Mouse (Mus musculus) intestine, embryonic 15.5 days (tissue): Measurements from ENCODE around the gene Sema4c. TPM values are rescaled to one million over a fixed set of nuclear protein-coding genes. Genes with fewer than 3 reads are reported as not detected.
"Not testable (repeated sequence)": the region's sequence is repeated elsewhere in the genome, so short reads cannot be mapped to it uniquely, and the experiment has no call there.

Experiments used
- ATAC-seq: fragments of 200-750 bp; cut with Nextera tagmentation; 2 replicates; pipeline ENCODE4 v1.8.0; 2017; ENCODE audit warnings: moderate TSS enrichment, moderate library complexity
- H3K27ac ChIP-seq: fragments of 300-500 bp; sonication (generic); 2 replicates; pipeline ENCODE4 v1.5.1; 2015; ENCODE audit warnings: mild to moderate bottlenecking, inconsistent platforms
- H3K27me3 ChIP-seq: fragments of 300-500 bp; sonication (generic); replicated peaks from 2 replicates; pipeline ENCODE4 v1.6.1; 2015; ENCODE audit warnings: inconsistent platforms
- H3K36me3 ChIP-seq: fragments of 300-500 bp; sonication (generic); 2 replicates; pipeline ENCODE4 v1.6.1; 2015; ENCODE audit warnings: inconsistent platforms
- H3K4me1 ChIP-seq: fragments of 300-500 bp; sonication (generic); replicated peaks from 2 replicates; pipeline ENCODE4 v1.6.1; 2015; ENCODE audit warnings: inconsistent platforms
- H3K4me2 ChIP-seq: fragments of 300-500 bp; sonication (generic); replicated peaks from 2 replicates; pipeline ENCODE4 v1.6.1; 2015; ENCODE audit warnings: mild to moderate bottlenecking, inconsistent platforms
- H3K4me3 ChIP-seq: fragments of 300-500 bp; sonication (generic); replicated peaks from 2 replicates; pipeline ENCODE4 v1.5.1; 2015; ENCODE audit warnings: inconsistent platforms
- H3K9ac ChIP-seq: fragments of 300-500 bp; sonication (generic); 2 replicates; pipeline ENCODE4 v1.6.1; 2015; ENCODE audit warnings: inconsistent platforms
- H3K9me3 ChIP-seq: fragments of 300-500 bp; sonication (generic); 2 replicates; pipeline ENCODE4 v1.6.1; 2016; ENCODE audit warnings: inconsistent platforms
- WGBS: fragments of 180-500 bp; shearing (Covaris S2); methylation state at CpG from one replicate; pipeline ENCODE4 v1.1.7; 2015; 5-methylcytosine and 5-hydroxymethylcytosine counted together
- polyA plus RNA-seq: library from polyadenylated mRNA; unstranded; fragments of >200 nt; fragmentation: Nextera tagmentation; extraction: Ambion mirVana; gene quantifications from 2 replicates; pipeline ENCODE4 v1.2.1, GENCODE M21; 2015

The Sema4c gene
- polyA plus RNA-seq, 1 experiment from 2014 or later, result 11.6 TPM

DNA sequence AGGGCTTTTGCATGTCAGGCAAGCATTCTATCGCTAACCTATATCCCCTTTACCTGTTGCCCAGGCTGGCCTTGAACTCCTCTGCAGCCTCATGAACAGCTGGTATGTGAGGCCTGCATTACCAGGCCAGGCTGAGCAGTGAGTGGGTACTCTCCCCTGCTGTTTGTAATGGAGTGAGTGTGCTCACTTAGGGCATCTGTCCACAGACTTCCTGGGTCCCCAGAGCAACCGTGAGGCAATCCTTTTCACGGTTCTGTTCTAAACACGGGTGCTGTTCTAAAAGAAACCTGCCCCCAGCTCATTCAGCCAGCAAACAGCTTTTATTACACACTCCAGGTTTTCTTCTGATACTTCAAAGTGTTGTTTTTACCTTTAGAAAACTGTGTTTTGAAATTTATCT lies 19.4 kb downstream of the Sema4c start:
- H3K27me3 ChIP-seq, result no peaks in the 10 kb centered on the region
- ATAC-seq, result no peak
- 0 out of 2 replicates have a peak, but pooled peaks cover 3% of the 10 kb centered on the region for H3K4me1 ChIP-seq
- H3K9me3 ChIP-seq, result no peaks in the 10 kb centered on the region
- H3K4me3 ChIP-seq, result no peak overlapping the region
- H3K27ac ChIP-seq, result no peak overlapping the region
- H3K4me2 ChIP-seq, result no peak overlapping the region
- no peak overlapping the region for H3K9ac ChIP-seq
- WGBS, result 75% methylated on average over 4 of the region's 4 CpGs
- peaks cover 20% of the 10 kb centered on the region for H3K36me3 ChIP-seq

DNA sequence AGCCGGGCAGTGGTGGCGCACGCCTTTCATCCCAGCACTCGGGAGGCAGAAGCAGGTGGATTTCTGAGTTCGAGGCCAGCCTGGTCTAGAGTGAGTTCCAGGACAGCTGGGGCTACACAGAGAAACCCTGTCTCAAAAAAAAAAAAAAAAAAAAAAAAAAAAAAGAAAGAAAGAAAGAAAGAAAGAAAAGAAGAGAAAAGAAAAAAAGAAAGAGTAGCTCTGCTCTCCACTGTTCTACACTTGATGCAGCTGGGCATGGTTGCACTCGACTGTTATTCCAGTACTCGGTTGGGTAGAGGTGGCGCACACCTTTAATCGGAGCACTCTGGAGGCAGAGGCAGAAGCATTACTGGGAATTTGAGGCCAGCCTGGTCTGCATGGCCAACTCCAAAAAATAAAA lies 21.4 kb downstream of the Sema4c start, which contains the start of gene Ankrd23:
TSS of gene Ankrd23 (minus strand) at position 101 of the 400 bp plus-strand sequence.
- not testable (repeated sequence) for H3K4me1 ChIP-seq, ATAC-seq, H3K27ac ChIP-seq, H3K27me3 ChIP-seq, H3K9ac ChIP-seq, H3K4me2 ChIP-seq, H3K4me3 ChIP-seq, H3K9me3 ChIP-seq
- peaks cover 18% of the 10 kb centered on the region for H3K36me3 ChIP-seq
- WGBS, result 93% methylated on average over 9 of the region's 9 CpGs

DNA sequence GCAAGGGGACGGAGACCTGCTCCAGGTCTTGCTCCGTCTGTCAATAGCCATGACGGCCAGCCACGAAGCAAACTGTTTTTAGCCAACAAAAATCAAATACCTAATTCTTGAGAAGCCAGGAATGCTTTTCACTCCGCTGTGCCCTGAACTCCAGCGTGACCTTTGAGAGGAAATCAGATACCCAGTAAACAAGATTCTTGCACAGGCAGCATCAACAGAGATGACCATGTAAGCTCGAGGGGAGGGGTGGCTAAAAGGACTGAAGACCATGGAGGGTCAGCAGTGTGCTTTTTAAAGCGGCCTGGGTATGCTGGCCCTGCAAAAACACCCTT lies 21.8 kb downstream of the Sema4c start:
- Histone ChIP-seq H3K4me2 (no peak overlapping the region), H3K4me3 (no peak overlapping the region), H3K27me3 (no peaks in the 10 kb centered on the region), H3K27ac (no peak overlapping the region), H3K36me3 (peaks cover 14% of the 10 kb centered on the region; the same call in 1 of the 2 replicates), H3K9ac (no peak overlapping the region), H3K9me3 (no peaks in the 10 kb centered on the region), H3K4me1 (0 out of 2 replicates have a peak, but pooled peaks cover 3% of the 10 kb centered on the region)
- no peak for ATAC-seq
- 60% methylated on average over 8 of the region's 8 CpGs for WGBS

DNA sequence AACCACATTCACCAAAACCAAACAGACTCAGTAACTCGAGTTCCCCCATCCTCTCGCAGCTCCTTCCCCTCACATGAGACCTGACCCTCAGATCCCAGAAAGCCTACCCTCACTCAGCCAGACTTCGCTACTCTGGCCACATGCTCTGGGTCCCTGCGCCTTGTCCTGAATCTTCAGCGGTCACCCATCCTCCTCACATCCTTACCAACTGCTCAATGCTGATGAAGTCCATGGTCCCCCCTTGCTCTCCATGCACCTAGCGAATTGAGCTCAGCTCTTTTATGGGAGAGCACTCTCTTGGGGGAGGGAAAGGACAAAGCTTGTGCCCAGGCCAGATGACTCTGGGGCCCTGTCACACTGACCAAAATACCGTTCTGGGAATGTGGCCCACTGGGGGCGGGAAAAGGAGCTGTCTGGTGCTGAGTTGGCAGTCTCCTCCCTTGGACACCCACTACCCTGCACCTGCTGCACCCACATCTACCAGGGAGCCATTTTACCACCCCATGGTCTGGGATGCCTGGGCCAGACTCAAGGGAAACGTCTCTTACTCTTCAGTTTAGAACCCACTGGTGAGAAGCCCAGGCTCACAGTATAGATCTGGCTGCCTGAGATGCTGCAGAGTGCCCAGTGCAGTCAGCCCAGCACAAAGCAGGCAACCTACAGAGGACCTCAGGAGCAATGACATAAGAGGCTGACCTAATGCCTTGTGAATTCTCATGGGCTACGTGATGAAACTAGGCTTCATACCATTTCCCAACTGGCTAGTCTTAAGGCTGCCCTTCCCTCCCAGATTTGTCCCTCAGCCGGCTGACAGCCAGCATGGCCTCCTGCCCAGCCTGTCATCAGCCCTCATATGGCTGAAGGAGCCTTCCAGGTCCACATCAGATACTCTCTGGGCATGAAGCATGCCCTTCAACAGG lies 22.4 kb downstream of the Sema4c start:
- Histone ChIP-seq H3K4me2 (no peak overlapping the region), H3K4me3 (no peak overlapping the region), H3K9ac (no peak overlapping the region), H3K4me1 (0 out of 2 replicates have a peak, but pooled peaks cover 3% of the 10 kb centered on the region), H3K9me3 (no peaks in the 10 kb centered on the region), H3K27ac (no peak overlapping the region), H3K27me3 (no peaks in the 10 kb centered on the region), H3K36me3 (peaks cover 12% of the 10 kb centered on the region; the same call in 1 of the 2 replicates)
- 81% methylated on average over 11 of the region's 11 CpGs for WGBS
- no peak for ATAC-seq

- no peak overlapping the region for H3K4me2 ChIP-seq
- H3K36me3 ChIP-seq, result peaks cover 9% of the 10 kb centered on the region; the same call in 1 of the 2 replicates
- no peak overlapping the region for H3K27ac ChIP-seq
- H3K9ac ChIP-seq, result no peak overlapping the region
- no peaks in the 10 kb centered on the region for H3K9me3 ChIP-seq
- no peaks in the 10 kb centered on the region for H3K27me3 ChIP-seq
- no peak overlapping the region for H3K4me3 ChIP-seq
- whole genome bisulfite sequencing, result 69% methylated on average over 6 of the region's 6 CpGs
- 0 out of 2 replicates have a peak, but pooled peaks cover 3% of the 10 kb centered on the region for H3K4me1 ChIP-seq
- peak; percentile 32; the same call in 1 of the 2 replicates for ATAC-seq
Measured at GRCm38 (mm10) chr1:36534595-36535058, 23.5 kb downstream of the Sema4c start.

- no peak overlapping the region for H3K4me2 ChIP-seq
- 0 out of 2 replicates have a peak, but pooled peaks cover 3% of the 10 kb centered on the region for H3K36me3 ChIP-seq
- WGBS, result 80% methylated on average over 6 of the region's 6 CpGs
- H3K4me1 ChIP-seq, result 0 out of 2 replicates have a peak, but pooled peaks cover 3% of the 10 kb centered on the region
- no peaks in the 10 kb centered on the region for H3K27me3 ChIP-seq
- no peak for ATAC-seq
- H3K9me3 ChIP-seq, result no peaks in the 10 kb centered on the region
- H3K27ac ChIP-seq, result no peak overlapping the region
- H3K9ac ChIP-seq, result no peak overlapping the region
- no peak overlapping the region for H3K4me3 ChIP-seq
Measured at GRCm38 (mm10) chr1:36533546-36533945, 24.6 kb downstream of the Sema4c start.

DNA sequence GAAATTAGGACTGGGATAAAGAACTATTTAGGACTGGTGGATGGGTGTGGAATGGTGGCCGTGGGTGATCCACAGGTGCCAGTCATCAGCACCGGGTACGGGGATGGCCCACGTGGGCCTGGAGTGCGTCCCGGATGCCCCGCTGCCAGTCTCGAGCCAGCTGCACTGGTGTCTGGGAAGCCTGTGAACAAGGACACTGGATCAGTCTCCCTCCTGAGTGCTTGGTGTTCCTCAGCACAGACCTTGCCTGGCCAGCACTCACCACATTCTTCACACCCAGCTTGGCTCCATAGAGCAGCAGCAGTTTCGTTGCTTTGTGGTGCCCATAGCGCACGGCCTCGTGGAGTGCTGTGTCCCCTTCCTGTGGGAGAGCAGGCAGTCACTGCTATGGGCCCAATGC lies 26.7 kb downstream of the Sema4c start:
- Histone ChIP-seq H3K4me1 (0 out of 2 replicates have a peak, but pooled peaks cover 3% of the 10 kb centered on the region), H3K4me2 (no peak overlapping the region), H3K9ac (no peak overlapping the region), H3K27me3 (no peaks in the 10 kb centered on the region), H3K4me3 (no peak overlapping the region), H3K27ac (no peak overlapping the region), H3K9me3 (no peaks in the 10 kb centered on the region), H3K36me3 (peaks cover 5% of the 10 kb centered on the region; the same call in 1 of the 2 replicates)
- WGBS, result 85% methylated on average over 12 of the region's 12 CpGs
- no peak for ATAC-seq

- H3K9ac ChIP-seq, result no peak overlapping the region
- 93% methylated on average over 7 of the region's 7 CpGs for WGBS
- peaks cover 6% of the 10 kb centered on the region; the same call in 1 of the 2 replicates for H3K36me3 ChIP-seq
- H3K4me2 ChIP-seq, result no peak overlapping the region
- no peak overlapping the region for H3K27ac ChIP-seq
- no peak for ATAC-seq
- no peaks in the 10 kb centered on the region for H3K9me3 ChIP-seq
- no peaks in the 10 kb centered on the region for H3K27me3 ChIP-seq
- H3K4me1 ChIP-seq, result 0 out of 2 replicates have a peak, but pooled peaks cover 3% of the 10 kb centered on the region
- no peak overlapping the region for H3K4me3 ChIP-seq
Measured at GRCm38 (mm10) chr1:36530962-36531361, 27.2 kb downstream of the Sema4c start.

- no peak for ATAC-seq
- H3K27me3 ChIP-seq, result no peaks in the 10 kb centered on the region
- no peak overlapping the region for H3K4me2 ChIP-seq
- no peak overlapping the region for H3K9ac ChIP-seq
- peaks cover 6% of the 10 kb centered on the region for H3K36me3 ChIP-seq
- H3K4me1 ChIP-seq, result 0 out of 2 replicates have a peak, but pooled peaks cover 3% of the 10 kb centered on the region
- H3K9me3 ChIP-seq, result no peaks in the 10 kb centered on the region
- no peak overlapping the region for H3K4me3 ChIP-seq
- H3K27ac ChIP-seq, result no peak overlapping the region
- WGBS, result 70% methylated on average over 8 of the region's 8 CpGs
Measured at GRCm38 (mm10) chr1:36530485-36530884, 27.7 kb downstream of the Sema4c start.

DNA sequence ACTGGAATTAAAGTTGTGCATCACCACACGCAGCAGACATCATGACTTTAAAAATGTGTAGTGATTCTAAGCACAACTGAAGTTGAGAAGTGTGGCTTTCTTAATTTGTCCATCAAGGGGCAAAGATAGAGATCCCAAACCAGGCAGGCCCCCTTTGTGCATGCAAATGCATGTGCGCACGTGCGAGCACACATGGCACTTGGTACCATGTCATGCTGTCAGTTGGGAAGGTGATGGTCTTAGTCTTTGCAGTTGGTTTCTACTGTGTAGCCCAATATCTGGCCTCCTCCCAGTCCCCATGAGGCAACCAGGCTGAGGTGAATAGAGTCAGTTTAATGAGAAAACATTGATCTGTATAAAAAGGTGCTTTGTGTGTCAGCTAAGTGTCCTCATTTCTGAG lies 28.3 kb downstream of the Sema4c start:
- peaks cover 10% of the 10 kb centered on the region for H3K36me3 ChIP-seq

GRCm38 (mm10) chr1:36529274-36529673 lies 28.9 kb downstream of the Sema4c start:
- WGBS, result 87% methylated on average over 4 of the region's 4 CpGs
- H3K27ac ChIP-seq, result no peak overlapping the region
- no peak overlapping the region for H3K9ac ChIP-seq
- H3K4me2 ChIP-seq, result no peak overlapping the region
- ATAC-seq, result no peak
- H3K27me3 ChIP-seq, result no peaks in the 10 kb centered on the region
- H3K36me3 ChIP-seq, result peaks cover 12% of the 10 kb centered on the region
- no peaks in the 10 kb centered on the region for H3K9me3 ChIP-seq
- no peak overlapping the region for H3K4me3 ChIP-seq
- H3K4me1 ChIP-seq, result no peaks in the 10 kb centered on the region

More for the DNA sequence above, 28.3 kb downstream of the Sema4c start:
- H3K4me3 ChIP-seq, result no peak overlapping the region
- H3K27me3 ChIP-seq, result no peaks in the 10 kb centered on the region
- ATAC-seq, result no peak
- 93% methylated on average over 4 of the region's 4 CpGs for WGBS
- H3K27ac ChIP-seq, result no peak overlapping the region
- H3K9ac ChIP-seq, result no peak overlapping the region
- no peak overlapping the region for H3K4me2 ChIP-seq
- H3K9me3 ChIP-seq, result no peaks in the 10 kb centered on the region
- H3K4me1 ChIP-seq, result 0 out of 2 replicates have a peak, but pooled peaks cover 2% of the 10 kb centered on the region

- no peak overlapping the region for H3K4me2 ChIP-seq
- H3K9ac ChIP-seq, result no peak overlapping the region
- peaks cover 12% of the 10 kb centered on the region for H3K36me3 ChIP-seq
- 31% methylated on average over 1 of the region's 1 CpGs for WGBS
- 0 out of 2 replicates have a peak, but pooled peaks cover 5% of the 10 kb centered on the region for H3K4me1 ChIP-seq
- no peaks in the 10 kb centered on the region for H3K9me3 ChIP-seq
- no peaks in the 10 kb centered on the region for H3K27me3 ChIP-seq
- no peak for ATAC-seq
- no peak overlapping the region for H3K4me3 ChIP-seq
- no peak overlapping the region for H3K27ac ChIP-seq
Measured at GRCm38 (mm10) chr1:36528351-36528750, 29.8 kb downstream of the Sema4c start.
